Mouse (Mus musculus) embryonic facial prominence, embryonic 14.5 days (tissue): ENCODE measurements around the gene Mypn. TPM values are rescaled to one million over a fixed set of nuclear protein-coding genes. Genes with fewer than 3 reads are reported as not detected.
A peak's percentile ranks its signal among the peaks of the same experiment; 100 is the strongest.

Experiments
- ATAC-seq: fragments of 200-750 bp; cut with Nextera tagmentation; 2 replicates; pipeline ENCODE4 v1.8.0; 2017; ENCODE audit warnings: low read depth, moderate number of reproducible peaks, moderate TSS enrichment
- DNase-seq: peaks from one replicate; pipeline ENCODE4 v3.0.0-alpha.2; 2015; ENCODE audit warnings: low spot score
- H3K27ac ChIP-seq: fragments of 300-500 bp; sonication (generic); replicated peaks from 2 replicates; pipeline ENCODE4 v1.5.1; 2014; ENCODE audit warnings: low read depth, mild to moderate bottlenecking, low read length, moderate library complexity
- H3K27me3 ChIP-seq: fragments of 300-500 bp; sonication (generic); replicated peaks from 2 replicates; pipeline ENCODE4 v1.6.1; 2014; ENCODE audit warnings: low read length; ENCODE audit not compliant: control insufficient read depth, insufficient read depth
- H3K36me3 ChIP-seq: fragments of 300-500 bp; sonication (generic); 2 replicates; pipeline ENCODE4 v1.6.1; 2014; ENCODE audit warnings: low read length, mixed read lengths; ENCODE audit not compliant: control insufficient read depth, insufficient read depth
- H3K4me1 ChIP-seq: fragments of 300-500 bp; sonication (generic); 2 replicates; pipeline ENCODE4 v1.6.1; 2014; ENCODE audit warnings: antibody characterized with exemption, low read length; ENCODE audit not compliant: control insufficient read depth, insufficient read depth
- H3K4me2 ChIP-seq: fragments of 300-500 bp; sonication (generic); 2 replicates; pipeline ENCODE4 v1.6.1; 2014; ENCODE audit warnings: low read depth, mild to moderate bottlenecking, low read length, moderate library complexity, mixed read lengths
- H3K4me3 ChIP-seq: fragments of 300-500 bp; sonication (generic); 2 replicates; pipeline ENCODE4 v1.5.1; 2014; ENCODE audit warnings: low read depth, mild to moderate bottlenecking, low read length
- H3K9ac ChIP-seq: fragments of 300-500 bp; sonication (generic); 2 replicates; pipeline ENCODE4 v1.6.1; 2014; ENCODE audit warnings: low read depth, mild to moderate bottlenecking, low read length, moderate library complexity, mixed read lengths
- H3K9me3 ChIP-seq: fragments of 300-500 bp; sonication (generic); 2 replicates; pipeline ENCODE4 v1.6.1; 2016; ENCODE audit warnings: low read length; ENCODE audit not compliant: control insufficient read depth
- WGBS: fragments of 180-500 bp; shearing (Covaris S2); extraction: QIAGEN DNeasy Blood & Tissue Kit; methylation state at CpG from one replicate; pipeline ENCODE4 v1.1.7; 2014; 5-methylcytosine and 5-hydroxymethylcytosine counted together
- polyA plus RNA-seq: library from polyadenylated mRNA; unstranded; fragments of >200 nt; fragmentation: Nextera tagmentation; extraction: Ambion mirVana; gene quantifications from 2 replicates; pipeline ENCODE4 v1.2.1, GENCODE M21; 2014

The Mypn gene
- 8.2 and 11.2 TPM in 2 replicates for polyA plus RNA-seq

GRCm38 (mm10) chr10:63203728-63204127, at the start of gene Mypn:
Gene Mypn, minus strand, starts transcription at chr10:63203952.
- no peak for DNase-seq
- 84% methylated on average over 15 of the region's 15 CpGs for WGBS
- no peak for ATAC-seq
- peak within 1 kb of the TSS; percentile 3; the same call in 1 of the 2 replicates for H3K4me3 ChIP-seq
- no peak within 1 kb of the TSS for H3K27ac ChIP-seq
- H3K4me2 ChIP-seq: no peak within 1 kb of the TSS
- 0 out of 2 replicates have a peak within 1 kb of the TSS, but pooled peaks have one; percentile 8 for H3K9ac ChIP-seq
- no peaks in the 10 kb centered on the region for H3K4me1 ChIP-seq
- H3K27me3 ChIP-seq: no peaks in the 10 kb centered on the region
- no peaks in the 10 kb centered on the region for H3K9me3 ChIP-seq
- H3K36me3 ChIP-seq: no peaks in the 10 kb centered on the region

GRCm38 (mm10) chr10:63248421-63248820, 44.7 kb upstream of the Mypn start:
- Histone ChIP-seq H3K36me3 (peaks cover 46% of the 10 kb centered on the region), H3K27me3 (no peaks in the 10 kb centered on the region), H3K27ac (no peak overlapping the region), H3K4me1 (no peaks in the 10 kb centered on the region), H3K9ac (no peak overlapping the region), H3K4me2 (no peak overlapping the region), H3K9me3 (no peaks in the 10 kb centered on the region), H3K4me3 (no peak overlapping the region)
- no peak for DNase-seq
- 94% methylated on average over 6 of the region's 6 CpGs for whole genome bisulfite sequencing
- ATAC-seq: no peak

GRCm38 (mm10) chr10:63247457-63247856, 43.7 kb upstream of the Mypn start:
- no peak overlapping the region for H3K27ac ChIP-seq
- no peak overlapping the region for H3K4me3 ChIP-seq
- H3K27me3 ChIP-seq: no peaks in the 10 kb centered on the region
- H3K9ac ChIP-seq: no peak overlapping the region
- peaks cover 5% of the 10 kb centered on the region for H3K4me1 ChIP-seq
- H3K9me3 ChIP-seq: no peaks in the 10 kb centered on the region
- ATAC-seq (no peak), DNase-seq (no peak)
- 79% methylated on average over 7 of the region's 7 CpGs for WGBS
- H3K4me2 ChIP-seq: no peak overlapping the region
- H3K36me3 ChIP-seq: peaks cover 37% of the 10 kb centered on the region

- no peak for DNase-seq
- H3K36me3 ChIP-seq: peaks cover 30% of the 10 kb centered on the region
- no peak overlapping the region for H3K4me2 ChIP-seq
- H3K4me3 ChIP-seq: no peak overlapping the region
- no peak overlapping the region for H3K27ac ChIP-seq
- no peaks in the 10 kb centered on the region for H3K9me3 ChIP-seq
- 87% methylated on average over 3 of the region's 3 CpGs for WGBS
- H3K9ac ChIP-seq: no peak overlapping the region
- H3K4me1 ChIP-seq: peaks cover 6% of the 10 kb centered on the region
- H3K27me3 ChIP-seq: no peaks in the 10 kb centered on the region
- ATAC-seq: no peak
Measured at GRCm38 (mm10) chr10:63245846-63246245, 42.1 kb upstream of the Mypn start.

- H3K36me3 ChIP-seq: peaks cover 19% of the 10 kb centered on the region
- H3K27ac ChIP-seq: peak overlapping the region; percentile 97
- H3K27me3 ChIP-seq: no peaks in the 10 kb centered on the region
- no peaks in the 10 kb centered on the region for H3K9me3 ChIP-seq
- H3K4me3 ChIP-seq: peak overlapping the region; percentile 96
- ATAC-seq (no peak), DNase-seq (peak; percentile 63)
- peaks cover 6% of the 10 kb centered on the region for H3K4me1 ChIP-seq
- H3K9ac ChIP-seq: peak overlapping the region; percentile 90
- peak overlapping the region; percentile 63 for H3K4me2 ChIP-seq
- 15% methylated on average over 5 of the region's 5 CpGs for WGBS
Measured at GRCm38 (mm10) chr10:63244746-63245145, 41.0 kb upstream of the Mypn start.

GRCm38 (mm10) chr10:63244055-63244671, 40.4 kb upstream of the Mypn start:
- ATAC-seq (peak; percentile 73), DNase-seq (no peak)
- peaks cover 6% of the 10 kb centered on the region for H3K4me1 ChIP-seq
- H3K4me3 ChIP-seq: peak overlapping the region; percentile 96
- H3K4me2 ChIP-seq: peak overlapping the region; percentile 63
- no peaks in the 10 kb centered on the region for H3K9me3 ChIP-seq
- H3K27me3 ChIP-seq: no peaks in the 10 kb centered on the region
- peaks cover 18% of the 10 kb centered on the region for H3K36me3 ChIP-seq
- H3K9ac ChIP-seq: peak overlapping the region; percentile 90
- peak overlapping the region; percentile 97 for H3K27ac ChIP-seq
- WGBS: under 1% methylated on average over 41 of the region's 41 CpGs

- peaks cover 6% of the 10 kb centered on the region for H3K4me1 ChIP-seq
- DNase-seq: peak; percentile 97
- no peaks in the 10 kb centered on the region for H3K9me3 ChIP-seq
- peak within 1 kb of the TSS; percentile 64 for H3K4me2 ChIP-seq
- peak within 1 kb of the TSS; percentile 90 for H3K9ac ChIP-seq
- peak within 1 kb of the TSS; percentile 96 for H3K4me3 ChIP-seq
- peak within 1 kb of the TSS; percentile 97 for H3K27ac ChIP-seq
- H3K27me3 ChIP-seq: no peaks in the 10 kb centered on the region
- under 1% methylated on average over 39 of the region's 44 CpGs for WGBS
- H3K36me3 ChIP-seq: peaks cover 15% of the 10 kb centered on the region
- peak; percentile 100 for ATAC-seq
Measured at GRCm38 (mm10) chr10:63243493-63244054, 39.8 kb upstream of the Mypn start, which contains the start of gene Herc4. Gene Herc4, plus strand, starts transcription at chr10:63243810.

- peaks cover 15% of the 10 kb centered on the region for H3K36me3 ChIP-seq
- H3K4me3 ChIP-seq: peak overlapping the region; percentile 96
- ATAC-seq: no peak
- no peak for DNase-seq
- H3K9ac ChIP-seq: peak overlapping the region; percentile 64
- 25% methylated on average over 12 of the region's 12 CpGs for WGBS
- no peaks in the 10 kb centered on the region for H3K9me3 ChIP-seq
- H3K4me1 ChIP-seq: peaks cover 6% of the 10 kb centered on the region
- peak overlapping the region; percentile 64 for H3K4me2 ChIP-seq
- H3K27ac ChIP-seq: peak overlapping the region; percentile 30; the same call in 1 of the 2 replicates
- no peaks in the 10 kb centered on the region for H3K27me3 ChIP-seq
Measured at GRCm38 (mm10) chr10:63242798-63243435, 39.2 kb upstream of the Mypn start.
